Mouse (Mus musculus) kidney, adult 9 months (tissue): ENCODE results near the gene Pard3b.

ENCODE experiments used
- DNase-seq: peaks from one replicate; pipeline ENCODE4 v3.0.0; 2022

Gene Pard3b

GRCm38 (mm10) chr1:62412019-62412418 lies 773.4 kb downstream of the Pard3b start:
- no peak for DNase-seq

- DNase-seq = no peak
Measured at GRCm38 (mm10) chr1:62412988-62413387, 774.4 kb downstream of the Pard3b start.

- DNase-seq = no peak
Measured at GRCm38 (mm10) chr1:62414521-62414920, 775.9 kb downstream of the Pard3b start.

GRCm38 (mm10) chr1:62416627-62417374 lies 778.2 kb downstream of the Pard3b start:
- no peak for DNase-seq

GRCm38 (mm10) chr1:62422896-62423650 lies 784.4 kb downstream of the Pard3b start:
- DNase-seq = peak; percentile 69

- DNase-seq = no peak
Measured at GRCm38 (mm10) chr1:62425369-62425768, 786.7 kb downstream of the Pard3b start.

- DNase-seq = peak; percentile 70
Measured at GRCm38 (mm10) chr1:62428736-62429135, 790.1 kb downstream of the Pard3b start.

GRCm38 (mm10) chr1:62429333-62430182 lies 790.9 kb downstream of the Pard3b start:
- DNase-seq = no peak

- DNase-seq = no peak
Measured at GRCm38 (mm10) chr1:62431054-62431453, 792.4 kb downstream of the Pard3b start.

- no peak for DNase-seq
Measured at GRCm38 (mm10) chr1:62433891-62434290, 795.3 kb downstream of the Pard3b start.

GRCm38 (mm10) chr1:62435844-62436243 lies 797.2 kb downstream of the Pard3b start:
- DNase-seq = no peak

- no peak for DNase-seq
Measured at GRCm38 (mm10) chr1:62436304-62436703, 797.7 kb downstream of the Pard3b start.

- DNase-seq = no peak
Measured at GRCm38 (mm10) chr1:62437493-62437892, 798.9 kb downstream of the Pard3b start.

- DNase-seq = no peak
Measured at GRCm38 (mm10) chr1:62444406-62444805, 805.8 kb downstream of the Pard3b start.

GRCm38 (mm10) chr1:62446818-62447217 lies 808.2 kb downstream of the Pard3b start:
- DNase-seq = peak; percentile 82

- DNase-seq = no peak
Measured at GRCm38 (mm10) chr1:62449193-62449875, 810.7 kb downstream of the Pard3b start.

GRCm38 (mm10) chr1:62465536-62465935 lies 826.9 kb downstream of the Pard3b start:
- no peak for DNase-seq

- no peak for DNase-seq
Measured at GRCm38 (mm10) chr1:62466544-62466943, 827.9 kb downstream of the Pard3b start.

- DNase-seq = no peak
Measured at GRCm38 (mm10) chr1:62483059-62483458, 844.4 kb downstream of the Pard3b start.

- DNase-seq = no peak
Measured at GRCm38 (mm10) chr1:62488871-62489270, 850.2 kb downstream of the Pard3b start.

- DNase-seq = peak; percentile 21
Measured at GRCm38 (mm10) chr1:62499146-62499545, 860.5 kb downstream of the Pard3b start.

- no peak for DNase-seq
Measured at GRCm38 (mm10) chr1:62510501-62510900, 871.9 kb downstream of the Pard3b start.

- DNase-seq = no peak
Measured at GRCm38 (mm10) chr1:62511681-62512080, 873.1 kb downstream of the Pard3b start.
